Mouse (Mus musculus) left cerebral cortex, postnatal 36 days (tissue): Measurements from ENCODE around the gene Cftr. TPM values are rescaled to one million over a fixed set of nuclear protein-coding genes. Genes with fewer than 3 reads are reported as not detected.

Experiments
- DNase-seq, 2 experiments: peaks; one replicate each; pipeline ENCODE4 v3.0.0; 2021 to 2022; ENCODE audit warnings: low spot score in 2 of 2, mixed read lengths in 1 of 2
- intact Hi-C: fragments of 180-260 bp; cut with DNase I; formaldehyde crosslinking; loops from one replicate; pipeline ENCODE4 v1.15.1; 2025
- total RNA-seq, 2 experiments: library from RNA; stranded (reverse); gene quantifications; 2 replicates each; pipeline ENCODE4 v1.2.3; 2021

The Cftr gene
- under 1 TPM; 0.57 to 0.61 TPM for total RNA-seq

DNA sequence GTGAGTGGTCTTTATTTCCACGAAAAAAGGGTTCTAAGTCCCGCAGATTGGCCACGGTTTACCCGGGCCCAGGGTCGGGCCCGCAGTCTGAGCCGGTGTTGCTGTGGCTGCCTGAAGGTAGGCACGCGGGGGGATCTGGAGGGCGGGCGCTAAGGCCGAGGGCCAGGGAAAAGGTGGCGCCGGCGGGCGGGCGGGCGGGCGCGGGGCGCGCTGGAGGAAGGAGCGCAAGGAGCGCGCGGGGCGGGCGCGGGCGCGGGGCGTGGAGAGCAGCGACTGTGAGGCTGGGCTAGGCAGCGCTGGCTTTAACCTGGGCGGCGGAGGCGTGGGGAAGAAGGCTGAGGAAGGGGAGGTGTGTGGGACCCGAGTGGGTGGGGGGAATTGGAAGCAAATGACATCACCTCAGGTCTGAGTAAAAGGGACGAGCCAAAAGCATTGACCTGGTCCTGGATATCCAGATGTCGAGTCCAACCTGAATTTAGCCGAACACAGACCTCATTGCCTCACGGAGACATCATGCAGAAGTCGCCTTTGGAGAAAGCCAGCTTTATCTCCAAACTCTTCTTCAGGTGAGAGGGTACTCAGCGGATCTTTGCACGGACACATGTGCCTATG is at the start of gene Cftr:
Gene Cftr, plus strand, starts transcription at position 377 of the 612 bp plus-strand sequence.
- intact Hi-C loops = no loop called here
- DNase-seq = peak; percentile 4 to 9

DNA sequence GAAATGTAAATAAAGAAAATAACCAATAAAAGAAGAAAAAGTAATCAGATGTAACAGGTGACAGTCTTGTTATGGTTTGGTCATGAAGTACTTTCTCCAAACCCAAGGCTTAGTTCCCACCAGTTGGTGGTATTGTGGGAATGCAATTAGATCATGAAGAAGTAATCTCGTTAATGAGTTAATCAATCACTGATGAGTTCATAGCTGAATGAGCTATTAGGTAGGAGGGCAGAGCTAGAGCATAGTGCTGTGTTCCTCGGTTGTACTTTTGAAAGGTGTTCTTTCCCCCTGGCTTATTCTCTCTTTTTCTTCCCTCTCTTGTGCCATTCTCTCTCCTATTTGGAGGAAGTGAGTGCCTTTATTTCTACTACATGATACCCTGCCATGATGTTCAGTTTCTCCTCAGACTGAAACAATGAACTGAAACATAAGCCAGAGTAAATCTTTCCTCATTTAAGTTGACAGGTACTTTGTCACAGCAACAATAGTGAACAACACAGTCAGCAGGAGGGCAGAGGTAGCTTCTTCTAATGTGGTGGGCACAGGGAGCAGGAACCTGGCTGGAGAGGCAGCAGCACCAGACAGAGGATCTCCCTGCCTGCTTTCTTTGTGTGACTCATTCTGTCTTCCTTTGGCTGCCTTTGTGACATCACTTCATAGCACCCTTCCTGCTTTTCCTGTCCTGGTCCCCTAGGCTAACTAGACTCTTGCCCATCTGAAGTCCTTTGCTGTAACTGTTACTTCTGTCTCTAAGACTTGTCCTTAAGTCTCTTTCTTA is 43.1 kb upstream of the Cftr start:
- intact Hi-C loops = no loop called here

DNA sequence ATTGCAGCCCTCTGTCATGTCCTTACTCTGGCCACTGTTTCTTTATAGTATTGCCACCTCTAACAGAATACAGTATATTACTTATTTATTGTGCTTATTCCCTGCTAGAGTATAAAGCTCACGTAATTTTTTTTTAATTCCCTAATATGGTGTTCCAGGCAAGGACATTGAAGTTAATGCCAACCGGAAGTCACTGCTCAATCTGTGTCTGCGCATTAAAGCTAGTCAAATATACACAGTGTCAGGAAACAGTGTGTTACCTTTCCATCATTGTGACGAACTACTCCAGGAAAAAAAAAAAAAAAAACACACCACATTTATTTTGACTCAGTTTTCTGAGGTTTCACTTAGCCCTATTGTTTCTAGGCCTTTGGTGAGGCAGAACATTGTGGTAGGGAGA is 42.4 kb upstream of the Cftr start:
- intact Hi-C loops = no loop called here

More for the DNA sequence above, 43.1 kb upstream of the Cftr start:
- no peak for DNase-seq

DNA sequence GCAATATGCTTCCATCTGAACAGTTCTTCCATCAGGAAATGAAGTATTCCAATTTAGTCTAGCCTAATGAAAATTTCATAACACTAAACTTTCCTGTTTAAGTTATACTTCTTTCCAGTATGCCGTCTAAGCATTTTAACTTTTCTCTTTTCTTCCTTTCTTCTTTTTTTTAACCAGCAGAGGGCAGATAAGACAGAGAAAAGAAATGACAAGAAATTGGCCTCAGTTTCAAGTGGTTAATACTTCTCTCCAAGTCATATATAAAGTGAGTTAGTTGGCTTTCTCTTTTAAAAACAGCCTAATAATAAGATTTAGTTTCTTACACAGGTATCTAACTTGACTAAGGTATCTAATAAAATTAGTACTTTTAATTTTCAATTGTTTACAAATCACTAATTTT is 35.2 kb upstream of the Cftr start:
- intact Hi-C loops = loop anchor here (5.0 kb wide), 1 partner anchor 237 kb away; no protein-coding TSS in a partner anchor
- DNase-seq = no peak

More for the DNA sequence above, 42.4 kb upstream of the Cftr start:
- DNase-seq = no peak

DNA sequence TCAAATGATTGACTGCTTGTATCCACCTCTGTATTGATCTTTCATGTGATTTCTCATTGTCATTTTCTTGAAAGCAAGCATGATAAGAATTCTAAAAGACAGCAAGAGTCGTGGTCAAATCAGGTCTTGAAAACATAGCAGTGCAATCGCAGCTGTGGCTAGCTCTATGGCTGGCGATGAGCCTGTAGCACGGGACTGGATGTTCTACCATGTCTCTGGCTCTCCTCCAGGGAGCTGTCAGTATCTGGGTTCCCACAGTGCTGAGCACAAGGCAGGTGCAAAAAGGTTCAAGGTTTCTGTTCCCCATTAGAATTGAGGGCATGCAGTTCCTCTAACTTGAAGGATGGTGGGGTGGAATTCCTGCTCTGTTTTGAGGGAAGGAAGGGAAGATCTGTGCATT is 17.5 kb upstream of the Cftr start:
- no peak for DNase-seq
- intact Hi-C loops = no loop called here

DNA sequence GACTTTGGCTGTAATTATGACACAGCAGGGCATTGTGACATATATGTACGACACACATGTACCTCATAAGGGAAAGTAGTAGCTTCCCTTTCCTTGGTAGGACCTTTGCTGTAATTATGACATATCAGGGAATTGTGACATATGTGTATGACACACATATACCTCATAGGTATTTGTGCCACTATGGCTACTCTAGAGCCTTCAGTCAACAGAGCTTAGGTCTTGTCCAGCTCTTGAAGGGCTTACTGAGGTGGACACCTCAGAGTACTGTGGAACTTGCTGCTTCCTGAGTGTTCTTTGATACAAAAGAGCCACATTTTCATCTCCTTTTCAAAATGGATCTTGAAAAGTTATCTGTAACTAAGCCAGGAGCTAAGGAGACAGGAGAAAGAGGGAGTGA is 869 bp upstream of the Cftr start:
- DNase-seq = no peak
- intact Hi-C loops = no loop called here

DNA sequence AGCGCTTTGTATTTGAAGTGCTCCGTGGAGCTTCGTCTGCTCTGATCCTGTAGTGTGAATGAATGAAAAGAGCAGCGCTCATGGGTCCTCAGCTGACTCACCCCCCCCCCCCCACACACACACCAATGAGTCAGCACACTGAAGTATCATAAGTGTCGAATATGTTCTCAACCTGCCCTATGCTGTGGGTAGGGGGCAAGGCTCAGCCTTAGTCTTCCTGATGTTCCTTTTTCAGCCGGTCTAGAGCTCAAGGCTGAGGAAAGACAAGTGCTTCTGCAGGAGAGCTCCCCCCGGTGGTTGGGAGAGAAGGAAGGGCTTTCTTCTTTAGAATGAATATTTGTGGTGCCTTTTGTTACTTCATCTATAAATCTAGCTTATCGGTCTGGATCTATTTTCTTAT is 1.1 kb downstream of the Cftr start:
- intact Hi-C loops = no loop called here

DNA sequence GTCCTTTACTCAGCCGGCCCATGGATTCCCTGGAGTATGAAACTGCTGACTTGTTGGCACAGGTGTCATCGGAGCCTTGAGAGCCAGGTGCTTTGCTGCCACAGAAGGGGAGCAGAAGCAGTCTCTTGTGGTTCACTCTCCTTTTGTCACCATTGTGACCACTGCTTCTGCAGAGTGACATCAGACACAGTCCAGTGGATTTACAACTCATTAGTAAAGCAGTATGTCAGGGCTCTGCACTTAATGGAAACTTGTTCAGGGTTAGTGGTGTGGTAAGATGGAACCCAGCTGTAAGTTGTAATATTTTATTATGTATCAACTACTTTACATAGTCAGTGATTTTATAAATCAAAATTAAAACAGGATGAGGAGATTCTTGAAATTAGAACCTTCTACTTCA is 7.0 kb downstream of the Cftr start:
- DNase-seq = no peak
- intact Hi-C loops = no loop called here

More for the DNA sequence above, 1.1 kb downstream of the Cftr start:
- peak; percentile 6 to 7 for DNase-seq

DNA sequence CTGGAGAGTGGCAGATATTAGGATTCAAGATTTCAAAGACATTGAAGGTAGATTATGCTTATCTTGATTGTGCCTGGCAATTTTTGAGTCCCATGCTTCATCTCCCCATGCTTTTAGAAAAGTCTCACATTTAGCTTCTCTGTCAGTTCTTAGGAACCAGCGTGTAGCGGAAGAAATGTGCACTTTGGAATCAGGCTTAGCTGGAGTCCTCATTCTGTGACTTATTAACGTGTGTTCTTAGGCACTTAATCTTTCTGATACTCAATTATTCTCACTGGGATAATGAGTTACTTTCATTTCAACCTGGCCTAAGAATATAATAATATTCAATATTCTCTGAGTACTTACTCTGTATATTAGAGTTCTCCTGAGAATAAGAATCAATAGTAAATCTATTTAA is 10.2 kb downstream of the Cftr start:
- no peak for DNase-seq
- intact Hi-C loops = no loop called here

DNA sequence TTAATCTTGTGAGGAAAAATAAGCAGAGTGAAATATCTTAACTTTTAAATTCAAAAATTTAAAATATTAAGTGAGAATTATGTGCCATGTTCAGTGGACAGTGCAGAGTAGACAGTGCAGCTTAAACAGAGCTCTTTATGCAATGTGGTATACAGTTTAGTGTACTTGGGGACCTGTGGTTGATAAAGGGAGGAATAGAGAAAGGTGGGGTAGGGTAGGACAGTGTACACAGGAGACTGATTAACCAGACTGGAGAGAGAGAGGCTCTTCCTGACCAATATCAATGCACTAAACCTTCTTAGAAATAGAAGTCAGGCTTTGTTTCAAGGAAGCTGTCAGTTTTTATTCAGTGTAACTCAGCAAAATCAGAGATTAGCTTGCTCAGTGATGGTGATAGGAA is 12.4 kb downstream of the Cftr start:
- intact Hi-C loops = no loop called here
- no peak for DNase-seq

DNA sequence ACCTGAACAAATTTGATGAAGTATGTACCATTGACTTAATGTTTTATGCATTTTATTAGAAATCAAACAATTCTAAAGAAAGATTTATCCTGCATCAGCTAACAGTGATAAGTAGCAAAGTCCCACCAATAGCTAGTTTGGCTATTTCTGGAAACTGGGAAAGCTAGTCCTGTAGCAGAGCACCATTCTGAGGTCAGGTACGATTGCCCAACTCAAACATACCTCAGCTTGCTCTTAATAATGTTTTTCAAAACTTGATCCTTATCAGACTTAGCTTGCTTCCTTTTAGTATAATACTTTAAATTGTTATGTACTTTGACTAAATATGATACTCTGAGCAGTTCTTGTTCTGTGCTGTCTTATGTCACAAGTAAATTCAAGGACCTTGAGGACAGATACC is 50.2 kb downstream of the Cftr start:
- intact Hi-C loops = no loop called here

DNA sequence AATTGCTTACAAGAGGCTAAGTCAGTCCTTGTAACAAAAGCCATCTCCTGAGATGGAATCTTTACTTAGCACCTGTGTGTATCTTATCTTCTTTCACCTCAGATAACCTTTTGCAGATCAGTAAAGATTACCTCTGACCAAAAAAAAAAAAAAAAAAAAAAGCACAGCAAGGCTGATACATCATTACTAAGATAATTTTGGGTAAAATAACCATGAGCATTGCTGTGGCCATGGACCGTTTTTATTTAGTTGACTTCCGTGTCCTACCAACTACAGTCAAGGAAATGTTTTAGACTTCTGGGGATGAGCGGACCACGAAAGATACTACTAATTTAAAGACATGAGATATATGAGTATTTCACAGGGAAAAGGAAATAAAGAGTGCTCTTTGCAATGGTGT is 52.7 kb downstream of the Cftr start:
- intact Hi-C loops = no loop called here
- no peak for DNase-seq

More for the DNA sequence above, 50.2 kb downstream of the Cftr start:
- DNase-seq = no peak

DNA sequence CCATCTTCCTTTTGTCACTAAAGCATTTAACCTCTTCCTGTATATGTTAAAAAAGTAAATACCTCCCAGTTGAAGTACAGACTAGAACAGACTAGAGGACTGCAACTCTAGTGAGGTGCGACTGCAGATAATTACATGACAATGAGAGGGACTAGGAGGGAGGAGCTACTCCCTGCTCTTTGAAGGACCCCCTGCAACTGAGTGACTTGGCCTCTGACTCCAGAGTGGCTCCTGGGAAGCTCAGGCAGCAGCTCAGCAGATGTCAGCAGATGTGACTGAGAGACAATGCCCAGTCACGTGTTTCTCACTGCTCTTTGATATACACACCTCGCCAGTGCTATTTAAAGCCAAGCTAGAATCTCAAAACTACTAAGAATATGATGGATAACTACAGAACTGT is 54.7 kb downstream of the Cftr start:
- DNase-seq = no peak
- intact Hi-C loops = no loop called here

DNA sequence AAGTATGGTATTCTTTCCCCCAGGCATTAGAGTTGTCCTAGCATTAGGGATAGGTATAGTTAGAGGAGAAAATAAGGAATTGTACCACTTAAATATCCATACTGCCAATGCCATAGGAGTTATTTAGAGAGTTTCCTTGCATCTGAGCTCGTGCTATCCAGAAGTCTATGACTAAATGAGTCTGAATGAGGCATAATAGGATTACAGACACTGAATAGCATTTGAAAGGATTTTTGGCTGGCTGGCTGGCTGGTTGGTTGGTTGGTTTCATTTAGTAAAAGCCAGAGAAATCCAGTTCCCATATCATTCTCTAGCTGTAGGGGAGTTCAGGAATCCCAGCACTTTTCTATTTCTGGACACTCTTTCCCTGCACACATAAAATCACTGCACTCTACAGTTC is 76.0 kb downstream of the Cftr start:
- intact Hi-C loops = no loop called here
- no peak for DNase-seq

DNA sequence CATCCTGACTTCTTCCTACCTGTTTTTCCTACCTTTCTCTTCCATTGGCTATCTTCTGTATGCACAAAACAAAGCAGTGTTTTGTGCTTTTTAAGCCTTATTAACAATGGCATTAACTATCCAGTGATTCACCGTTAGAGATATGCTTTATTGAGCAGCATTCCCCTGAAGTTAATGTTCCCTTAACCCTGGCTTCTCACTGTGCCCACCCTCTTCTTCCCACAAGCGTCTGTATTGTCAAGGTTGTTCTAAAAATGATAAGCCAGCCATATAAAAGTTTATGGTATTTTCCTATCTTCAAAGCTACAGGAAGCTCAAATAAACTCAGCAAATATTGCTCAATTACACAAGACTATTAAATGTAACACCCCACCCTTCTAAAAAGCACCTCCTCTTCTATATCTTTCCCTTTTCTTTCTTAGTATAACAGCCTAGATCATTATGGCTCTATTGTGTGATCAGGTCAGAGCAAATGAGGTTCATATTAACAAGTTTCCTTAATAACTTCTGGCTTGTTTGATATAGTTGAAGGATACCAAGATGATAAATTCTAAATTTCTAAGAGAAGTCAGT is 77.5 kb downstream of the Cftr start:
- intact Hi-C loops = no loop called here
- no peak for DNase-seq

DNA sequence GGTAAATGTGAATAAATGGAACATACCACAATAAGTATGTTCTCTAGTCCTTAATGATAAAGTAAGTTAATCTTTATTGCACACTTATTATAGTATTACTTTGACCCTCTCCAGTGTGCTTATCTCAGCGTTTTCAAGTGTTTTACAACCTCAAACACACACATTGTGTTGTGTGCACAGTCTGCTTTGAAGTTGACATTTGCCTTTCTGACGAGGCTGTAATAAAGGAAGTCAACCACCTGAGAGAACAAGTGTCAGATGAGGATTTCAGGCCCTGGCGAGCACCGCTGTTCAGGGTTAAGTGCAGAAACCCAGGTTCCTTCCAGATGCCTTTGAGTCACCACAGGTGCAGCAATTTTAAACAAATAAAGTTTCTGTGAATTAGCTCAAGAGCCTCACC is 78.0 kb downstream of the Cftr start:
- DNase-seq = no peak
- intact Hi-C loops = no loop called here

DNA sequence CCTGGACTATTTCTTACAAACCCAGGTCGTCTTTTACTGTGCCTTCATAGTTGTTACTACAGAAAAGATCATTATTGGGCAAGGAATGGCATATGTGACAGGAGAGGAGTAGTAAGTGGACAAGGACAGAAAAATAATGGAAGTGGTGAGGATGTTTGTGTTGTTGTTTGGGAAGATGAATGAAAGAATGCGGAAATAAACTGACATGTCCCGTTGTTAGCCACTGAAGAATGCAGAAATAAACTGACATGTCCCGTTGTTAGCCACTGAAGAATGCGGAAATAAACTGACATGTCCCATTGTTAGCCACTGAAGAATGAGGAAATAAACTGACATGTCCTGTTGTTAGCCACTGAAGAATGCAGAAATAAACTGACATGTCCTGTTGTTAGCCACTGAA is 84.1 kb downstream of the Cftr start:
- DNase-seq = no peak

DNA sequence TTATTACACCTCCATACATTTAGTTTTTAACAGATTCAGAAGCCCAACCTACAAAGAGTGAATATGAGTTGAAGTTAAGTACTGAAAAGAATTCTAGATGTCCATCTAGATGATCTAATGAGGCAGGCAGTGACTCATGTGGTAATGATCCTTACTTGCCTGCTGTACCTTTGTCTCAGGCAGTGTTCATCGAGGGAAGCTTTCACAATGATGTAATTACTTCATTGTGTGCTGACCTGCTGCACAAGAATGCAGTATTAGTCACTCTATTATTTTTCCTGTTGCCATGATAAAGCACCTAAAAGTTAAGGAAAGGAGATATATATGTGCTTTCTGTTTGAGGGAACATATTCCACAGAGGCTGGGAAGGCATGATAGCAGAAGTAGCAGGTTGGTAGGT is 100.5 kb downstream of the Cftr start:
- DNase-seq = no peak
- intact Hi-C loops = no loop called here

More for the DNA sequence above, 84.1 kb downstream of the Cftr start:
- intact Hi-C loops = no loop called here

DNA sequence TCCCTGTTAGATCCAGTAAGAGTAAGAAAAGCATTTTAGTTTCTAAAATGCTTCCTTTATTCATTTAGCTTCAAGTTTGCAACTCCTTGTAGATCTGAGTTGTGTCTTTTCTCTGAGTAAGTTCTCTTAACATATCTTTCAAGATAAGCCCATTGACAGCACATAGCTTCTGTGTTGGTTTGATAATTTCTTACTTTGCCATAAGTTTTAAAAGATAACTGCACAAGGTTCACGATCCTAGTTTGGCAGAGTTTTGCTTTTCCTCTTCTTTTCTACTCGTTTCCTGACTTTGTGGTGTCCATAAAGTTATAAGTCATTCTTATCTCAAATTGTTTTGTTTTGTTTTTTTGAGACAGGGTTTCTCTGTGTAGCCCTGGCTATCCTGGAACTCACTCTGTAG is 130.3 kb downstream of the Cftr start:
- no peak for DNase-seq
- intact Hi-C loops = no loop called here

DNA sequence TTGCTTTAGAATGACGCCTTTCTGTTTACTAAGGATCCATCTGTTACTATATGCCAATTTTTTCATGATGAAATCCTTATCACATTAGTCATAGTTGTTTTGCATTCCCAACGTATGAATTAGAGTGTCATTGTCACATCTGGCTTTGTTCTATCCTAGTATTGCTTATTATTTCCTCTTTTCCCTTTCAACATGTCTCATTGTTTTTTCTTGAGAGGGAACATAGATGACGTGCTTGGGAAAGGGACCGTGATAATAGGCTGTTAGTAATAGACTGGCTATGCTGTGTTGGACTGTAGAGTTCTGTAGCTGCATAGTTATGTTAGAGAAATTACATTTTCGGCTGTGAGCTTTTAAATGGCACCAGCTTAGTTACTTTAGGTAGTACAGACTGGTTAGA is 131.6 kb downstream of the Cftr start:
- intact Hi-C loops = no loop called here
- DNase-seq = no peak

DNA sequence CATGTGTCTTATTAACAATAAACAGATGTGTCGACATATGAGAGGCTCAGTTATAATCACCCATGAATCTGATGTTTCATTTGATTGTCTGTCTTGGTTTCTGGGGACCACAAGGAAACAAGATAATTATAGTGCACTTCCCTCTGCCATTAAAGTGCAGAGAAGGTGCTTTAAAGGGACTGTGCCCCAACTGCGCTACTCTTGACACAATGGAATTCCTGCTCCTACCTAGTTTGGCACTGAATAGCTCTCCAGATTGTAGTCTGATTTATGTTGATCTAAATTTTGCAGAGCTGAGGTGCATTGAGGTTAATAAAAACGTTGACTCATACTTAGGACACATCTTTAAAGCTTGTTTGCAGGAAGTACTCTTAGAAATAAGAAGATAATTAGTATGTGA is 132.7 kb downstream of the Cftr start:
- no peak for DNase-seq
- intact Hi-C loops = no loop called here
